In the genomic region with DNA sequence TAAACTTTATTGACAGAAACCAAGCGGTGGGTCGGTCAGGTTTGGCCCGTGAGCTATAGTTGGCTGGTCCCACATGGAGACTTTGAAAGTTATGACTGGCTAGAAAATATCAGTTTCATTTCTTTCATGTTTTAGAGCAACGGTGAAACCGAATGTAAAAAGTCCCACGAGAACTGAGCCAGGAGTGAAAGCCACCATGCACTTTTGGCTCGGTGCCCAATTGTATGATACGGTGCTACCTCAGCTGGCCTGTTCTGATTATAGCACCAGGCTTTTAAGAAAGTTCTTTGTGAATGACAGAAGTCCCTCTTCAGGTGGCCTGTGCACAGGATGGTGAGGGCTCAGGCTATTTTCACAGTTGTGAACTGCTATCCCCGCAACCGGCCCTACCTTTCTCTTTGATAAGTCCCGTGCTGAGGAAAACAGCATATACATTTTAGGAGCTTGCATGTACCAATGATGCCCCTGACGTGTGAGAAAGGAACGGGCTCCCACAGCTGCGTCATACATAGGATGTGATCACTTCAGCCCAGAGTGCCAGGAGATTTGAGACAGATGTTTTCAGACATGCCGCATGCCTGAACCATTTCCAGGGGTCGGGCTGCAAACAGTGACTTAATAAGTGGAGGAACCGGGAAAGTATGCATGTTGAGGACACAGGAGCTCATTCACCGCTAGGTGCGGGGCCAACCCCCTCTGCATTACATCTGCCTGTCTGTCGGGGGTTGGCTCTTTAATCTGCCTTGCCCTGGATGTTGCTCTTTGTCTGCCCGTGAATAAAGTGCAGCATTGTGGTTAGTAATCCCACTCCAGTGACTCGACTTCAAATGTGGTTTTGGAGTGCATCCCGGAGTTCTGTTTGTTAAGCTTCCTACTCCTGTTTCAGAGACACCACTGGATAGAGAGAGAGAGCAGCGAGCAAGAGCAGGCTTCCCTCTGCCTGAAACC, we compare ENCODE assay signal across 8 mouse cellular contexts.
A peak's percentile ranks its signal among the peaks of the same experiment; 100 is the strongest.
DNase-seq lines count a peak whose midpoint lies in the region; ATAC-seq and TF ChIP-seq lines count a peak whose summit lies in the region.

No protein-coding gene starts in this region.

- H3K9me3 ChIP-seq in hindbrain, postnatal 0 days (ENCODE audit: low read length): no peaks in the 10 kb centered on the region
- no peaks in the 10 kb centered on the region for H3K9me3 ChIP-seq in limb, embryonic 15.5 days
- no peaks in the 10 kb centered on the region for H3K9me3 ChIP-seq in neural tube, embryonic 12.5 days

- peak overlapping the region; percentile 44 for H3K4me2 ChIP-seq in hindbrain, postnatal 0 days (ENCODE audit: low read depth, low read length)
- peak overlapping the region; percentile 47 for H3K4me2 ChIP-seq in limb, embryonic 15.5 days
- H3K4me2 ChIP-seq in neural tube, embryonic 12.5 days (replicated peaks): no peak overlapping the region

- no peak overlapping the region for H3K4me3 ChIP-seq in hindbrain, postnatal 0 days (ENCODE audit: low read length)
- peak overlapping the region; percentile 28 for H3K4me3 ChIP-seq in limb, embryonic 15.5 days
- no peak overlapping the region for H3K4me3 ChIP-seq in neural tube, embryonic 12.5 days

- ATAC-seq in hindbrain, postnatal 0 days: peak; percentile 65
- peak; percentile 80 for ATAC-seq in limb, embryonic 15.5 days (ENCODE audit: insufficient number of reproducible peaks, low FRiP score, low TSS enrichment, low read depth)
- ATAC-seq in neural tube, embryonic 12.5 days (ENCODE audit: low FRiP score, low read depth): peak; percentile 44; the same call in 1 of the 2 replicates

- peak; percentile 39; the same call in 1 of the 2 replicates for TF ChIP-seq CTCF in hindbrain, postnatal 0 days (IDR thresholded peaks at IDR 0.05; ENCODE audit: low read depth)

- H3K4me1 ChIP-seq in hindbrain, postnatal 0 days (ENCODE audit: insufficient read depth, low read length): no peaks in the 10 kb centered on the region
- peaks cover 36% of the 10 kb centered on the region for H3K4me1 ChIP-seq in limb, embryonic 15.5 days
- peaks cover 3% of the 10 kb centered on the region; the same call in 1 of the 2 replicates for H3K4me1 ChIP-seq in neural tube, embryonic 12.5 days

- H3K9ac ChIP-seq in hindbrain, postnatal 0 days (replicated peaks; ENCODE audit: low read length): no peak overlapping the region
- H3K9ac ChIP-seq in limb, embryonic 15.5 days: no peak overlapping the region
- H3K9ac ChIP-seq in neural tube, embryonic 12.5 days: no peak overlapping the region

- peak; percentile 12 for DNase-seq in adrenal gland, postnatal 14 days
- DNase-seq in adrenal gland, postnatal 25 days: no peak
- peak; percentile 61 for DNase-seq in embryo, embryonic 10.5 days (ENCODE audit: low spot score)
- DNase-seq in gastrocnemius, postnatal 4 days (ENCODE audit: low spot score in 2 of 2): peak; percentile 19 to 45
- peak; percentile 43 for DNase-seq in hindbrain, postnatal 0 days (ENCODE audit: low spot score)
- no peak for DNase-seq in thymus, adult 18-20 months

- no peaks in the 10 kb centered on the region for H3K36me3 ChIP-seq in hindbrain, postnatal 0 days (ENCODE audit: insufficient read depth, low read length)
- no peaks in the 10 kb centered on the region for H3K36me3 ChIP-seq in limb, embryonic 15.5 days
- H3K36me3 ChIP-seq in neural tube, embryonic 12.5 days: no peaks in the 10 kb centered on the region

- no peaks in the 10 kb centered on the region for H3K27me3 ChIP-seq in hindbrain, postnatal 0 days (ENCODE audit: insufficient read depth, low read length)
- no peaks in the 10 kb centered on the region for H3K27me3 ChIP-seq in limb, embryonic 15.5 days
- H3K27me3 ChIP-seq in neural tube, embryonic 12.5 days (replicated peaks): no peaks in the 10 kb centered on the region

- WGBS in hindbrain, postnatal 0 days: 38% methylated on average over 24 of the region's 24 CpGs
- 15% methylated on average over 24 of the region's 24 CpGs for WGBS in limb, embryonic 15.5 days
- WGBS in neural tube, embryonic 12.5 days: 52% methylated on average over 24 of the region's 24 CpGs

- H3K27ac ChIP-seq in hindbrain, postnatal 0 days: no peak overlapping the region
- H3K27ac ChIP-seq in limb, embryonic 15.5 days: peak overlapping the region; percentile 79
- no peak overlapping the region for H3K27ac ChIP-seq in neural tube, embryonic 12.5 days

Comparison
In these comparisons a context has a peak if more than half of its experiments do, and no peak if none do; other contexts are left out.
1. DNase-seq: peak in adrenal gland, postnatal 14 days (single experiment), embryo, embryonic 10.5 days (single experiment), gastrocnemius, postnatal 4 days (2 of 2) and hindbrain, postnatal 0 days (single experiment); none in adrenal gland, postnatal 25 days (single experiment) and thymus, adult 18-20 months (0 of 2).
2. Peak in every context shown above with its lines, with median percentiles within 50 percentile points of each other: ATAC-seq.